ENCODE assay signal across 8 mouse cellular contexts in the genomic region with DNA sequence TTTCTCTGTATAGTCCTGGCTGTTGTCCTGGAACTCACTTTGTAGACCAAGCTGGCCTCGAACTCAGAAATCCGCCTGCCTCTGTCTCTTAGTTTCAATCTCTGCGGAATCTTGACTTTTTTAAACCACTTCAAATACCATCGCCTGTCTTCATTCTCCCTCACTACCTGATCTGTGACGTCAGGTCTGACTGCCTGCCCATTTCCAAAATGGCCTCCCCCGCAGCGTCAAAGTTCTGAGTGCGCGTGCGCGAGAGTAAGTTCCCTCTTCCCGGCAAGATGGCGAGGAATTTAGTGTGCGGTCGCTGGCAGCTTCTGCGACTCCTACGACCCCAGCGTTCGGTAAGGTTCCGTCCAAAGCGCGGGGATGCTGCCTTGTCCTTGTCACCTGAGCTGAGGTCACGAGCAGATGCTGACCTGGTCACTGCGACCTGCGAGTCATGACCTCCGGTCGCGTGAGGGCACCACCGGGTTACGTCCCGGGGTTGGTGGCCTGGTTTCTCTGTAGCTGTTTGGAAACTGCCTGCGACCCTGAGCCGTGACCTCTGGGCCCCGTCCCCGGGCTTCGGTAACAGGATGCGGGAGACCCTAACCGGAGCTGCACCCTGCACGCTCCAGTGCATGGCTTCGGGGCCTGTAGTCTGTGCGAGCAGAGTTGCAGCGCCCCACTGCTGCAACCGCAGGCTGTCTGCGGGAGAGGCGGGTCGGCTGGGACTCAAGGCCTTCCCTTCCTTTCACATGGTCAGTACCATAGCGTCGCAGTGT. TPM values are rescaled to one million over a fixed set of nuclear protein-coding genes. Genes with fewer than 3 reads are reported as not detected.
A peak's percentile ranks its signal among the peaks of the same experiment; 100 is the strongest.
DNase-seq lines count a peak whose midpoint lies in the region; ATAC-seq lines count a peak whose summit lies in the region.

A gene (plus strand): TSS at position 258 of the 764 bp plus-strand sequence.

- no peaks in the 10 kb centered on the region for H3K9me3 ChIP-seq in forebrain, embryonic 11.5 days (ENCODE audit: control insufficient read depth, low read length)
- H3K9me3 ChIP-seq in heart, embryonic 16.5 days (replicated peaks; ENCODE audit: control insufficient read depth, low read length), result no peaks in the 10 kb centered on the region
- no peaks in the 10 kb centered on the region for H3K9me3 ChIP-seq in liver, embryonic 15.5 days (replicated peaks)
- H3K9me3 ChIP-seq in neural tube, embryonic 12.5 days, result no peaks in the 10 kb centered on the region

- under 1% methylated on average over 48 of the region's 48 CpGs for WGBS in forebrain, embryonic 11.5 days
- WGBS in heart, embryonic 16.5 days, result under 1% methylated on average over 48 of the region's 48 CpGs
- under 1% methylated on average over 48 of the region's 48 CpGs for WGBS in liver, embryonic 15.5 days (ENCODE audit: insufficient replicate concordance)
- WGBS in neural tube, embryonic 12.5 days, result under 1% methylated on average over 48 of the region's 48 CpGs

- ATAC-seq in forebrain, embryonic 11.5 days (replicated peaks; ENCODE audit: low FRiP score), result peak; percentile 88
- ATAC-seq in heart, embryonic 16.5 days (replicated peaks; ENCODE audit: extremely low read depth, insufficient read depth, low FRiP score), result peak; percentile 90
- ATAC-seq in liver, embryonic 15.5 days (ENCODE audit: insufficient read depth), result peak; percentile 83
- peak; percentile 93 for ATAC-seq in neural tube, embryonic 12.5 days (ENCODE audit: low FRiP score, low read depth)

- peak within 1 kb of the TSS; percentile 83 for H3K4me2 ChIP-seq in forebrain, embryonic 11.5 days (ENCODE audit: low read depth, low read length, severe bottlenecking)
- H3K4me2 ChIP-seq in heart, embryonic 16.5 days (ENCODE audit: low read depth, low read length), result peak within 1 kb of the TSS; percentile 92
- peak within 1 kb of the TSS; percentile 86 for H3K4me2 ChIP-seq in liver, embryonic 15.5 days
- H3K4me2 ChIP-seq in neural tube, embryonic 12.5 days (replicated peaks), result peak within 1 kb of the TSS; percentile 70

- H3K36me3 ChIP-seq in forebrain, embryonic 11.5 days (ENCODE audit: control insufficient read depth, insufficient read depth, low read length), result peaks cover 8% of the 10 kb centered on the region; the same call in 1 of the 2 replicates
- peaks cover 19% of the 10 kb centered on the region for H3K36me3 ChIP-seq in heart, embryonic 16.5 days (ENCODE audit: control insufficient read depth, insufficient read depth)
- peaks cover 27% of the 10 kb centered on the region for H3K36me3 ChIP-seq in liver, embryonic 15.5 days (replicated peaks)
- peaks cover 17% of the 10 kb centered on the region for H3K36me3 ChIP-seq in neural tube, embryonic 12.5 days

- peak; percentile 95 to 97 for DNase-seq in CD8-positive naive resting alpha-beta T cell, adult 2 months (ENCODE audit: low read depth in 2 of 2, low spot score in 2 of 2)
- DNase-seq in c-Kit-positive CD71-negative TER-119-negative erythroid progenitor cells, embryonic 14.5 days (ENCODE audit: low read depth), result peak; percentile 90
- DNase-seq in forebrain, embryonic 11.5 days (ENCODE audit: low spot score), result peak; percentile 96
- peak; percentile 95 for DNase-seq in kidney, postnatal 36 days
- peak; percentile 89 for DNase-seq in telencephalon, adult 2 months (ENCODE audit: low read depth, low spot score)

- peak within 1 kb of the TSS; percentile 68 for H3K27ac ChIP-seq in forebrain, embryonic 11.5 days (ENCODE audit: low read depth, low read length)
- peak within 1 kb of the TSS; percentile 78 for H3K27ac ChIP-seq in heart, embryonic 16.5 days (ENCODE audit: low read length)
- peak within 1 kb of the TSS; percentile 73 for H3K27ac ChIP-seq in liver, embryonic 15.5 days (replicated peaks)
- H3K27ac ChIP-seq in neural tube, embryonic 12.5 days, result peak within 1 kb of the TSS; percentile 50; the same call in 1 of the 2 replicates

- H3K4me3 ChIP-seq in forebrain, embryonic 11.5 days (ENCODE audit: low read depth, low read length), result peak within 1 kb of the TSS; percentile 73
- H3K4me3 ChIP-seq in heart, embryonic 16.5 days (ENCODE audit: low read length), result peak within 1 kb of the TSS; percentile 74
- H3K4me3 ChIP-seq in liver, embryonic 15.5 days (replicated peaks), result peak within 1 kb of the TSS; percentile 95
- H3K4me3 ChIP-seq in neural tube, embryonic 12.5 days, result peak within 1 kb of the TSS; percentile 86

- H3K4me1 ChIP-seq in forebrain, embryonic 11.5 days (replicated peaks; ENCODE audit: control insufficient read depth, insufficient read depth, low read length), result peaks cover 3% of the 10 kb centered on the region; the same call in 1 of the 2 replicates
- H3K4me1 ChIP-seq in heart, embryonic 16.5 days (ENCODE audit: control insufficient read depth, insufficient read depth, low read length), result peaks cover 12% of the 10 kb centered on the region
- H3K4me1 ChIP-seq in liver, embryonic 15.5 days (replicated peaks), result peaks cover 23% of the 10 kb centered on the region
- H3K4me1 ChIP-seq in neural tube, embryonic 12.5 days, result peaks cover 8% of the 10 kb centered on the region

- H3K9ac ChIP-seq in forebrain, embryonic 11.5 days (ENCODE audit: low read length), result peak within 1 kb of the TSS; percentile 92
- H3K9ac ChIP-seq in heart, embryonic 16.5 days (ENCODE audit: low read length), result peak within 1 kb of the TSS; percentile 87
- peak within 1 kb of the TSS; percentile 91 for H3K9ac ChIP-seq in liver, embryonic 15.5 days
- peak within 1 kb of the TSS; percentile 86 for H3K9ac ChIP-seq in neural tube, embryonic 12.5 days

- H3K27me3 ChIP-seq in forebrain, embryonic 11.5 days (ENCODE audit: control insufficient read depth, insufficient read depth, low read length), result no peaks in the 10 kb centered on the region
- no peaks in the 10 kb centered on the region for H3K27me3 ChIP-seq in heart, embryonic 16.5 days (ENCODE audit: control insufficient read depth, insufficient read depth, low read length)
- no peaks in the 10 kb centered on the region for H3K27me3 ChIP-seq in liver, embryonic 15.5 days
- no peaks in the 10 kb centered on the region for H3K27me3 ChIP-seq in neural tube, embryonic 12.5 days (replicated peaks)

RNA-seq across cellular contexts. Expression of the gene that starts here (rescaled TPM):
- 56.7 and 58.3 TPM in 2 replicates for polyA plus RNA-seq in forebrain, embryonic 11.5 days (2014; fragmentation: Nextera tagmentation; extraction: Ambion mirVana)
- 63.1 and 66.5 TPM in 2 replicates for polyA plus RNA-seq in heart, embryonic 16.5 days (2015; fragmentation: Nextera tagmentation; extraction: Ambion mirVana)
- polyA plus RNA-seq in liver, embryonic 15.5 days (2015; fragmentation: Nextera tagmentation; extraction: Ambion mirVana), result 16.0 and 17.2 TPM in 2 replicates
- polyA plus RNA-seq in neural tube, embryonic 12.5 days (2016; fragmentation: Nextera tagmentation; extraction: Ambion mirVana), result 45.9 and 50.2 TPM in 2 replicates

Comparison
In these comparisons a context has a peak if more than half of its experiments do, and no peak if none do; other contexts are left out.
1. Peak in every context shown above with its lines: DNase-seq, ATAC-seq, H3K4me3 ChIP-seq and H3K27ac ChIP-seq.